Mouse (Mus musculus): ENCODE results near the gene Gm11541.
A peak's percentile ranks its signal among the peaks of the same experiment; 100 is the strongest.
"Not testable (repeated sequence)": the region's sequence is repeated elsewhere in the genome, so short reads cannot be mapped to it uniquely, and the experiment has no call there.

The Gm11541 gene

DNA sequence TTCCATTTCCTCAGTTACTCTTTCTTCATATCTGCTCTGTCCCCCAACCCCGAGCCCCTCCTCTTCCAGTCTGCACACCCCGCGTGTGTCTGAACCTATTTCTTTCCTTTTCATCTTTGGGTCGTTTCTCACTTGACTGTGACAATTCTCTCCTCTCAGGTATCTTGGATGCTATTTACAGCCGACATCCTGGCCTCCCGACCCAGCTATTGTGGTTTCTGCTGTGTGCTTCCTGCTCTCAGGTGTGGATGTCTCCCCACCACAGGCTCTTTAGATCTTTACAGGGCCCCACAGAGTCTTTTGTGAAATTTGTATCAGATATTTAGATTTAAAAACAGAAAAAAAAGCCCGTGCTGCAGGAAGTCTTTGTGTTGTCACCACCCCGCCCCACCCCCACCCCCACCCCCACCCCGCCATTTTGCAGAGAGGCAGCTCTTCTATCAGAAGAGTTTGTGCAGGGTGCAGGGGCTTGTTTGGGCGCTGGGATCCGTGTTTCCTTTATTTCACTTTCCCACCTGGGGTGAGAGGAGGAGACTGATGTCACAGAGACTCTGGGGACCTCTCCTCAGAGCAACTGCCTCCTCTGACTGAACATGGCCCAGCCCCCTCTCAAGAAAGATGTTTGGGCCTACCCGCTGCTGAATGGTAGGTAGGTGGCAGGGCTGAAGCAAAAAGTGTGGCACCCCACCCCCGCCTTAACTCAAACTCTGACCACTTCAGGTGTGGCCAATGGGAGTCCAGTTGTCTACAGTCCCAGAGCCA is 6.4 kb downstream of the Gm11541 start:
- DNase-seq (ENCODE audit: low read depth, low spot score) = no peak

DNA sequence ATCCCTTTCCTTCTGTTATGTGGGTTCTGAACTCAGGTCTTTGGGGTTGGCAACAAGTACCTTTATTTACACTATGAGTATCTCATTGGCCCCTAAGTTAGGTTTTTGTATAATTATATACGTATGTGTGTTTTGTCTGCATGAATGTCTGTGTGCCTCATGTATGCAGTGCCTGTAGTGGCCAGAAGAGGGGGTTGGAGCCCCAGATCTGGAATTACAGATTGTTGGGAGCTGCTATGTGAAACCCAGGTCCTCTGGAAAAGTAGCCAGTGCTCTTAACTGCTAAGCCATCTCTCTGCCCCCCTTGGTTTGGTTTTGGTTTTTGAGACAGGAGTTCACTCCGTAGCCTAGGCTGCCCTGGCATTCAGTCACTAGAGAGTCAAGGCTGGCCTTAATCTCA is 7.2 kb downstream of the Gm11541 start:
- no peak for DNase-seq (ENCODE audit: low read depth, low spot score)

DNA sequence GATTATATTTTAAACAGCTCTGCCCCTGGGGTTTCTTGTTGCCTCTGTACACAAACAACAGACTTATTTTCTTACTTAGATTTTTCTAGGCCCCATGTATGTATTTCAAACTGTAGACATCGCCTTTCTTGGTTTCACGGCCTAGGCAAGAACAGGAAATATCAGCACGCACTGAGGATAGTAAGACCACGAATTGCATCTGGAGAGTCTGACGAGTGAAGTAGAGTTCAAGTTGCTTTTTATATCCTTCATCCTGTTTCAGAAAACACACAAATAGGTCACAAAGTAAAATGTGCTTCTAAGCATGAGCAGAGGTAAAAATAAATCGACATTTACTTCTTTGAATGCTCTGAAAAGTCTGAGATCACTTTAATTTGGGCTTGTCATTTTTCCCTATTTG is 8.8 kb downstream of the Gm11541 start:
- DNase-seq (ENCODE audit: low read depth, low spot score) = no peak

DNA sequence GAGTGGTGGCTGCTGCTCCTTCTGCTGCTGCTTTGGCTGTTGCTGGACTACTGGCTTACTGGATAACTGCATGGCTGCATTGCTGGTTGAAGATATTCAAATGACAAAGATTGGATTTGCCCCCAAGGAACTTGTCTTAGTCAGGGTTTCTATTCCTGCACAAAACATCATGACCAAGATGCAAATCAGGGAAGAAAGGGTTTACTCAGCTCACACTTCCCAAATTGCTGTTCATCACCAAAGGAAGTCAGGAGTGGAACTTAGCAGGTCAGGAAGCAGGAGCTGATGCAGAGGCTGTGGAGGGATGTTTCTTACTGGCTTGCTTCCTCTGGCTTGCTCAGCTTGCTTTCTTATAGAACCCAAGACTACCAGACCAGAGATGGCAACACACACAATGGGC is 11.8 kb downstream of the Gm11541 start:
- DNase-seq (ENCODE audit: low read depth, low spot score) = not testable (repeated sequence)

DNA sequence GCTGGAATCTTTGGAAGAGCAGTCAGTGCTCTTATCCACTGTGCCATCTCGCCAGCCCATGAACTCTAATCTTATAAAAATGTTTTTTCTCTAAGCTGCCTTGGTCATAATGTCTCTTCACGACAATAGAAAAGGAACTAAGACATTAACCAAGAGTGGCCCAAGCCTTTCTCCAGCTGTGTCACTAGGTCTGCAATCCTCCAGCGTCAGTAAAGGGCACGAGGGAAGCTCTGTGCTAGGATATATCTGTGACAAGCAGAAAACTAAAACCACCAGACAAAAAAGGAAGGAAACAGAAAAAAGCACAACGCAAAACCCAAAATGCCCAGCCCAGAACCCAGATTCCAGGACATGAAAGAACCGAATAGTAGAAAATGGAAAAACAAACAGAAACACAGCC is 17.1 kb downstream of the Gm11541 start:
- DNase-seq (ENCODE audit: low read depth, low spot score) = no peak

DNA sequence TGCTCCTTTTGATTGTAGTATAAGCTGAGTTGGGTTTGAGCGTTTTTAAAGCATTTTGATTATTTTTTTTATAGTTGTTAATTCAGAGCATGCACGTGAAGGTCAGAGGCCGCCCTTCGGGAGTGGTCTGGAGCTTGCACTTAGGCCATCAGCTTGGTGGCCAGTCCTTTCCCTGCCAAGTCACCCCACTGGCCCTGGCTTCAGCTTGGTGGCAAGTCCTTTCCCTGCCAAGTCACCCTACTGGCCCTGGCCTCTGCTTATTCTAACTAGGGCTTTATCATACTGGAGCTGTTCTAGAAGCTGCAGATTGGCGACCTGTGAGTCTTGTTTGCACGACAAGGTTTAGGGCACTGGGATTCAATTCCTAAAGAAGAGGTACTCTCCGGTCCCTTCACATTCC is 21.9 kb downstream of the Gm11541 start:
- DNase-seq (ENCODE audit: low read depth, low spot score) = no peak

DNA sequence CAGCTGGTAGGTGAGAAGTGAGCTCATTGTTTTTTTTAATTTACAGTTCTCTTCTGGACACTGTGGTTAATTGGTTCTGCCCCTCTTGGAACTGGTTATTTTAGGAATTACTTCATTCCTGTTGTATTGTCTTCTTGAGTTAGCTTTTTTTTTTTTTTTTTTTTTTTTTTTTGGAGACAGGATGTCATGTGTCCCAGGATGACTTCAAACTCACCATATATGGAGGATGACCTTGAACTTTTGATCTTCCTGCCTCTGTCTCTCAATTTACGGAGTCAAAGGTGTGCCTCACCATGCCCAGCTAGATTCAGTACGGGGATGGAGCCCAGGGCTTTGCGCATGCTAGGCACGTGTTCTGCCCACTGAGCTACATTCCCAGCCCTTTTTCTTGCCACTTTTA is 22.7 kb downstream of the Gm11541 start:
- no peak for DNase-seq (ENCODE audit: low read depth, low spot score)

DNA sequence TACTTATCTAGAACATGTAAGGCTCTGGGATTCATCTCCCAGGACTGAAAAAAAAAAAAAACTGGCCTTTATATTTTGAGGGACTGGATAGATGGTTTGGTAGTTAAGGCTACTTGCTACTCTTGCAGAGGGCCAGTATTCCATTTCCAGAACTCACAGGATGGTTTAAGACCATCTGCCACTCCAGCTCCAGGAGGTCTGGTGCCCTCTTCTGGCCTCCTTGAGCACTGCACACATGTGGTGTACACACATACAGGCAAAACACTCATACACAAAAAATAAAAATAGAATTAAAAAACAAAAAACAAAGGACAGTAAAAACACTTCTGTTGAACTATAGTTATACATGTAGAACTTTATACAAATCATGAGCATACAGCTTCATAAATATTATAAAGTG is 23.7 kb downstream of the Gm11541 start:
- no peak for DNase-seq (ENCODE audit: low read depth, low spot score)

DNA sequence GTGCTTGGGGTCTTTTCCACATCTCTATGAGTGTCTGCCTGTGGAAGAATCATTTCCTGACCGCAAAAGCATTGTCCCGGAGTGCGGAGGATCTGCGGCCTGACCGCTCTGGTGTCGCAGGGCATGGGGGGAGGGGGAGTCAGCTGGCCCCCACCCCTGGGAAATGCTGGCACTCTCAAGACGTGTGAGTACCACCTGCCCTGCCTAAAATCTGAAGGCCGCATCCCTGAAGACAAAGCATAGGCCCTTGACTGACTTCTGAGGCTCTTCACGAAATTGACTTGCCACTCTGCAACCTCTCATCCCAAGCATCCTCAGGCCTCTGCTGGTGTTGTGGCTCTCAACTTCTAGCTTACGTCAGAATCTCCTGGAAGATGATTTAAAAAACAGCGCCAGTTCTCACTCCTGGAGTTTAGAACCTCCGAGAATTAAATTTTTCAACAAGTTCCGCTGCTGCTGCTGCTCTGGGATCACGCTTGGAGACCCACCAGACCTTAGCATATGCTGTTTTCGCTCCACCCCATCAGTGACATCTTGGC is 26.6 kb downstream of the Gm11541 start:
- DNase-seq (ENCODE audit: low read depth, low spot score) = no peak

DNA sequence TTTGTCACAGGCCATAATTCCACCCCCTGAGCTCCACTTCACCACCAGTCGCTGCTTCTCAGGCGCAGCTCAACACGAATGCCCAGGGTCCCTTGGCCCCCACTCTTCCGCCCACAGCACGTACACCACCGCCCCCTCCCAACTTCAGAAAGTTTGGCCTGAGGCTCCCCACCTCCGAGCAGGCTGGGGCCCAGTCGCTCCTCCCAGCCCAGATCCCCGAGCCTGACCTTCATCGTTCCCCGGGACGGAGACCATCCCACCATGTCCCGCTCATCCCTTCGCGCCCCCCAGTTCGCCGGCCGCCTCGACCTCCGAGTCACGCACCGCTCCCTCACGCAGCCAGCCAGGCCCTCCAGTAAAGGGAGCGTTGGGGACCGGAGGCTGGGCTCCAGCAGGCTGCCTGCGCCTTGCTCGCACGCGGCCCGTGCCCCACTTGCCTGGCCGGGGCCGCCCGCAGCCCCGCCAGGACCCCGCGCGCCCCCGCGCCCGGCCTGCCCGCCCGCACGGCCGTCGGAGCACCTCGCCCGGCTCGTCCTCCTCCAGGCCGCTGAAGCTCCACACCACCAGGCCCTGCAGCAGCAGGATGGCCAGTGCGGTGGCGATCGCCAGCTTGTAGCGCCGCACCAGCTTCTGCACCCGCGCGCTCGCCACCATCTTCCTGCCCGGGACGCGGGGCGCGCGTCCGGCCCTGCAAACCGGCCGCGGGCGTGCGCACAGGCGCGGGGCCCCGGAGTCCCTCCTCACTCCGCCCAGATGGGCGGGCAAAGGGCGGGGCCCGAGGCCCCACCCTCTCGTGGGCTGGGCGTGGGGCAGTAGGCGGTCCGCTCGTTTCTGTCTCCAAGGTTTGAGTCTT is 27.3 kb downstream of the Gm11541 start, which contains the start of gene Xylt2:
TSS of gene Xylt2 (minus strand) at position 762 of the 853 bp plus-strand sequence.
- peak; percentile 75 for DNase-seq (ENCODE audit: low read depth, low spot score)

DNA sequence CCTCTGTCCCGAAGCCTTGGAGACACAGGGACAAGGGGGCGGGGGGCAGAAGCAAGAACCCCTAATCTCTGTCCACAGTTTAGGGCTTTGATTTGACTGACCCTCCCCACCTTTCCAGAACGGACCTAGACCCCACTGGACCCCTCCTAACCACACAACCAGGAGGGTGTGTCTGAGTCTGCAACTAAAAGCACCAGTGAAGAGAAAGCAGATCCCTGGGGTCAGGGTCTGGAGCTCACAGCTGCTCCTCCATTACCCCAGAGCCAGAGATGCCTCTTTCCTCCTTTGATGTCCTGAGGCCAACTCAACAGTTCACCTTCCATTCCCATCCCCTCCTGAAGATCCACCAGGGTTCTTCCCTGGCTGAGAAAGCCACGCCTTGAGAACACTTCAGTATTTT is 28.0 kb downstream of the Gm11541 start:
- DNase-seq (ENCODE audit: low read depth, low spot score) = no peak

DNA sequence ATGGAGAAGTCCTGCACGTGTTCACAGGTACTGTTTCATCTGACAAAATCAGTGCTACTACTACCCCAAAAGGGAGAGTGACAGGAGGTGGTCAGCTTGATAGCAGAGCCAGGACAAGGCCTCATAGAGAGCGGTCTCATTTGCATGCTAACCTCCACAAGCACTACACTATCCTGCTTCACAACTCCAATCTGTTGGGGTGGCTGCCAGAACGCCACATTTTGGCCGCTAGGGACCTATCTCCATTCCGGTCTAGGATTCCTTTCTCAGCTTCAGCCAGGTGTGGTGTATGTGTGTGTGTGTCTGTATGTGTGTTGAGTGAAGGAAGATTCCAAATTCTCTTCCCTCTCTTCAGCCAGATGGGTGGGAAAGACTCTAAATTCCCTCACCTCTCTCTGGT is 28.9 kb downstream of the Gm11541 start:
- no peak for DNase-seq (ENCODE audit: low read depth, low spot score)

DNA sequence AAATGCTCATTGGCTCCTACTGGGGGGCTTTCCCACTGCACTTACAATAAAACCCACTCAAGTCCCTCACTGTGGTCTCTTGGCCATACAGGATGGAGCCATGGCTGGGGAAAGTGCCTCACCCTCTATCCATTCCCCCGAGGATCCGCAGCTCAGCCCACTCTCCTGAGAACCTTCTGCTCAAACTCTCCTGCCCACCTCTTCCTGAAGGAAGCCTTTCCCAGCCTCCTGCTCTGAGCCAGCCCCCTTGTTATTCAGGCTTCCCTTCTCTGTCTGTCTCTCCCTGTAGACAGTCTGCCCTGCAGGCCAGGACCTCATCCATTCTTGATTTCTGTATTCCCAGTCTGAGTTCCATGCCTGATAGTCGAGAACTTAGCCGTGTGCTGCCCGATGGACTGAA is 29.3 kb downstream of the Gm11541 start:
- no peak for DNase-seq (ENCODE audit: low read depth, low spot score)

DNA sequence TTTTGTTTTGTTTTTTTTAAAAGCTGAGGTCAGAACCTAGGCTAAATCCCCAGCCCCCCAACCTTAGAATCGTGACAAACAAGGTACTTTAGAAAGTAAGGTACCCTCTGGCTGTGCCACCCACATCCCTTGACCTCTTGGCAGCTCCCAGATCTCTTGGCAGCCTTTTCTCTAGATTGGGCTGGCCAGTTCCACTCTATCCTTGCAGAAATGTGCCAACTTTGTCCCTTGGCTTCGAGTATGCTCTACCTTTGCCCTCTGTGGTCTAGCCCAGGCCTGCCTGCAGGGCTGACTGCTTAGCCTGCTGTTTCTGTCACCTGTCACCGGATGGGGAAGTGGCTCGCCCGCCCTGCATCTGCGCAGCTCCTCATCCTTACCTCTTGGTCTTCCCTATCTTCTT is 39.0 kb downstream of the Gm11541 start:
- no peak for DNase-seq (ENCODE audit: low read depth, low spot score)

DNA sequence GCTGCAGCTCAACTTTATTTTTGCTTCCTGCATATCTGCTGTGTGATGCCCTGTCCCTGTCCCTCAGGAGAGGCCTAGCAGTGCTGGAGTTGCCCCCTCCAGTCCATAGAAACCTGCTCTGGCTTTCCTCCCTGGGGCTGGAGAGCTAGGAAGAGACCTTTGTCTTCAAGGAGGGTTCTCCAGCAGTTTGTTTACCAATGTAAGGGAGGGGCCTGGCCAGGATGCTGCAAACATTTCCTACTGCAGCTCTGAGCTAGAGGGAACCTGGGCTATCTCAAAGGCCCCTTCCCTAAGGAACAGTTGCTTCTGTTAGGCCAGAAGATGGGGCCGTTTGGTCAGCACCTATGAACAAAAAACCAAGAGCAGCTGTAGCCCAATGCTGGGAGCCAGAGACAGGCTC is 43.0 kb downstream of the Gm11541 start:
- DNase-seq (ENCODE audit: low read depth, low spot score) = no peak

DNA sequence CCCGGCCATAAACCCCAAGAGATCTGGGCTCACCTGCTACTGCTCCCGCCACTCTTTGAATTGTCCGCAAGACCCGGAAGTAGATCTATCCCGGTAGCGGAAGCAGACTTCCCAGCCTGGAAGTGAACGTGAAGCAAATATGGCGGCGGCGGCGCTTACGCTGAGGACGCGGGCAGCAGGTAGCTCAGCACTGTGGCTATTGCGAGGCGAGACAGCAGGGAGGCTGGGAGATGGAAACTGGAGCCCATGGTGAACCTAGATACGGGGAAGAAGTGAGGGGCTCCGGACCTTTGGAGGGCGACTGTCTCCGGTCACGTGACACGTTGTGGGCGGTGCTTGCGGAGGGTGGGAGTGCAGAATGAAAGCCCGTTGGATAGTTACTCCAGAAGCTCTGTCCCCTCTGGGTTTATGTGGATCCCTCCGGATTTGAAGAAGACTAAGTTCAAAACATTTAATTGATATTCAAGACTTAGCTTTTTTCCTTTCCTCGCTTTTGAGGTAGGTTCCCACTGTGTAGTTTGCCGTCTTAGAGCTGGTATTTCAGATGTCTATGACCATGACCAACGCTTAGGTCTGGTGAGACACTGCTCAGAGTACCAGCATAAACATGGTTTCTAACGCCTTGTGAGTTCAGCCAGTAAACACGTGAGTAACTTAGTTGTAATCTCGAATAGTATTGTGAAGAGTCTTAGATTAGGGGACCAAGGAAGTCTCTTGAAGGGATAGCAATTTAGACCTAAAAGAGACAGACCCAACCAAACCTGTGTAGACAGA is 50.4 kb downstream of the Gm11541 start, which contains the start of the genes Mrpl27 and Eme1:
TSS of gene Mrpl27 (plus strand) at position 105 of the 774 bp plus-strand sequence.
TSS of gene Eme1 (minus strand) at position 302 of the 774 bp plus-strand sequence.
- DNase-seq (ENCODE audit: low read depth, low spot score) = peak; percentile 77

DNA sequence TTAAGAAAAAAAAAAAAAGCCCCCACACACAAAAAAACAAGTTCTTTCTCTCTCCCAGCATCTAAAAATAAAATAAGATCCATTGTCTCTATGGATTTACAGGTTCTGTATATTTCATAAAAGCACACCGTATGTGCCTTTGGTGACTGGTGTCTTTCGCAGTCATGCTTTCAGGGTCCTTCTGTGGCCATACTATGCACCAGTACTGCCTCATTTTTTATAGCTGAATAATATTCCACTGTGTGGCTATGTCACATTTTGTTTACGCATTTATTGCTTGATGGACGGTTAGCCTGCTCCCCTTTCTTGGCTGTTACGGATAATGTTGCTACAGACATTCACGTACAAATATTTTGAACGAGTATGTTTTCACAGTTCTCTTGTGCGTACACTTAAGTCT is 51.3 kb downstream of the Gm11541 start:
- DNase-seq (ENCODE audit: low read depth, low spot score) = no peak

DNA sequence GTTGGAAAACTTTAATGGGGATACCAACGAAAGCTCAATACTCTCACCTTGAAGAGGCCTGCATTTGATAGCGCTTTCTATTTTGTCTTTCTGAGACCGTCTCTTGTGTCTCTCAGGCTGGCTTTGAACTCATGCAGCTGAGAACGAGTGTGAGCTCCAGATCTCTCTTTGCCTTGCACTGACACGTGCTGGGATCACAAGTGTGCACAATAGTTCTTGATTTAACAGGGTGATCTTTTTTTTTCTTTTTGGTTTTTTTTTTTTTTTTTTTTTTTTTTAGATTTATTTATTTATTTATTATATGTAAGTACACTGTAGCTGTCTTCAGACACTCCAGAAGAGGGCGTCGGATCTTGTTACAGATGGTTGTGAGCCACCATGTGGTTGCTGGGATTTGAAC is 53.1 kb downstream of the Gm11541 start:
- DNase-seq (ENCODE audit: low read depth, low spot score) = not testable (repeated sequence)

DNA sequence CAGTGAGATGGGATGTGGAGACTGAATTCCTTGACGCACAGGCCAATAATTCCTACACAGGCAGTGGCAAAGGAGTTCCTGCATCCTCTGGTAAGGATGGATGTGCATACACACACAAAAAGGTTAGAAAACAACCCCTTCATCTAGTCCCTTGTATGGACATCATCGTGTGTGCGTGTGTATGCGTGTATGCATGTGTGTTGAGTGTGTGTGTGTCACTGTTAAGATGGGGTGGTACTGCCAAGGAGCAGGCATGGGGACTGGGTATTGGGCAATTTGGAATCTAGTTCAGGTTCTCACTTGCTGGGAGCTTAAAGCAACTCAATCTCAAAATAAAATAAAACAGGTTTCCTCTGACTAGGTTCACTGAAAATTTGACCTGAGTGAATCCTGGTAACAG is 57.8 kb downstream of the Gm11541 start:
- DNase-seq (ENCODE audit: low read depth, low spot score) = no peak

Measured in c-Kit-negative CD71-positive TER-119-positive erythroid progenitor cells, embryonic 14.5 days (primary cell).